Mouse (Mus musculus) cortical plate, adult 2 months (tissue): ENCODE measurements around the gene Slc36a1.
A peak's percentile ranks its signal among the peaks of the same experiment; 100 is the strongest.

Experiments used
- CTCF ChIP-seq: fragments of 200-500 bp; IDR thresholded peaks from 2 replicates; pipeline ENCODE4 v1.5.1; 2011; ENCODE audit warnings: mild to moderate bottlenecking, control low read depth, low read length; ENCODE audit not compliant: insufficient read depth; ENCODE audit errors: extremely low read depth
- POLR2A ChIP-seq: fragments of 200-500 bp; IDR thresholded peaks from 2 replicates; pipeline ENCODE4 v1.6.1; 2011; ENCODE audit warnings: mild to moderate bottlenecking, low read length, control low read depth; ENCODE audit not compliant: insufficient read depth; ENCODE audit errors: extremely low read depth

DNA sequence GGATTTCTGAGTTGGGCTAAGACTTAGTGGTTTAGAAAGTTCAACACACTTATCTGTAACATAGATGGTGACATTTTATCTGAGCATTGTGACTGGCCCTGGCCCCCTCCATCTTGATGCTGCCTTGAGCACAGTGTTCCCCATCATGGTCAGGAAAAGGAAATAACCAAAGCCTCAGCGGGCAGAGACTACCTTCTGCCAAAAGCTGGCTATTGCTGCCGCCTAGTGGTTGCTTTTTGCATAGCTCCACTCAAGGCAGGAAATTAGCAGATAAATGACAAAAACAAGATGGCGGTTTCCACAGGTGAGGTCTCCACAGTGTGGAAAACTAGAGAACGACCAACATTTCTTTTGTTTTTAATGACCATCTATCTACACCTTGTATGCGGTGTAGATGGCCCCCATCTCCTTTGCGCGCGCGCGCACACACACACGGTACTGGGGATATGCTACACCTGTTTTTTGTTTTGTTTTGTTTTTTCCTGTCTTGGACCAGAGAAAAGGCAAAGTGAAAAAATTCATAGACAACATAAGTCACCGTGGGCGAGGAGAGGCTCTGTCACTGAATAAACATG, 45.3 kb upstream of the Slc36a1 start:
- TF ChIP-seq POLR2A (no peak), CTCF (peak; percentile 87)
